Mouse (Mus musculus) brain, embryonic 14.5 days (tissue): ENCODE results near the gene Gm13271. TPM values are rescaled to one million over a fixed set of nuclear protein-coding genes. Genes with fewer than 3 reads are reported as not detected.
"Not testable (repeated sequence)": the region's sequence is repeated elsewhere in the genome, so short reads cannot be mapped to it uniquely, and the experiment has no call there.

Source experiments
- DNase-seq: peaks from one replicate; pipeline ENCODE4 v3.0.0-alpha.2; 2011; ENCODE audit warnings: low read depth
- CTCF ChIP-seq: fragments of 200-500 bp; IDR thresholded peaks from 2 replicates; pipeline ENCODE4 v1.5.1; 2012; ENCODE audit warnings: inconsistent platforms, mild to moderate bottlenecking, moderate library complexity, borderline replicate concordance; ENCODE audit not compliant: insufficient read depth, insufficient read length; ENCODE audit errors: extremely low read depth
- POLR2A ChIP-seq: fragments of 200-500 bp; IDR thresholded peaks from 2 replicates; pipeline ENCODE4 v1.6.1; 2012; ENCODE audit warnings: mild to moderate bottlenecking, inconsistent platforms, borderline replicate concordance; ENCODE audit not compliant: poor library complexity, insufficient read depth, insufficient read length, severe bottlenecking; ENCODE audit errors: extremely low read depth
- polyA plus RNA-seq: library from polyadenylated mRNA; depleted of rRNA; stranded (reverse); fragments of >200 nt; gene quantifications from 2 replicates; pipeline ENCODE4 v1.2.3, GENCODE M21; 2012

Gm13271 gene
- polyA plus RNA-seq, 1 experiment = not detected

DNA sequence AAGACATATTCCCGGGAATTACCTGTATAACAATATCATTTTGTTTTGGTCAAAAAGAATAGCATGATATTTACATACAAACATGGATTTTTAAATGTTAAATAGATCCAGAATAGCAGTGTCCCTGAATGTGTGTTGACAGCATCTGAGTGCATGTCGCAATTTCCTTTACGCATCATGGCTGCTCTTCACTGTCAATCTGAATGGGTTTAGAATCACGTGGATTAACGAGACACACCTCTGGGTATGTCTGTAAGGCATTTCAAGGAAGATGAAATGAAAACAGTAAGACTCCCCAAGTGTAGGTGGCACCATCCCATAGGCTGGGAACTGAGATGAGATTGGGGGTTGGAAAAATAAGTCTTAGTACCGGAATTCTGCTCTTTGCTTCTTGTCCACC is 15.6 kb upstream of the Gm13271 start:
- TF ChIP-seq CTCF = no peak
- TF ChIP-seq POLR2A = no peak
- DNase-seq = no peak

DNA sequence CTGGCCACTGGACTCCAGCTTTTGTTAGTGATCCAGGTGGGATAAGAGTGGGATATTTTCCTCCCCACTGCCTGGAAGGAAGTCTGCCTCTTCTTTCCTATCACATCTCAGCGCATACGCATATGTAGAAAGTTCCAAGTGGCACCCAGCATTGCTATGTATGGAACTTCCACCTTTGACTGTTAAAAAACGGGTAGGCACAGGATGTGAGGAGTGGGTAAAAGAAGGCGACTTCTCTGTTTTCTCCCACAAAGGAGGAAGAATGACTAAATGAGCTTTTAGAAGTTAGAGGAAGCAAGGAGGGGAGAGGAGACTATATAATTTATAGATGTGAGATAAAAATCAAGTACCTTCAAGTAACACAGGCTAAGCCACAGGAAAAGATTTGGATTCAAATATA is 13.2 kb upstream of the Gm13271 start:
- no peak for DNase-seq
- TF ChIP-seq CTCF = no peak
- no peak for TF ChIP-seq POLR2A

DNA sequence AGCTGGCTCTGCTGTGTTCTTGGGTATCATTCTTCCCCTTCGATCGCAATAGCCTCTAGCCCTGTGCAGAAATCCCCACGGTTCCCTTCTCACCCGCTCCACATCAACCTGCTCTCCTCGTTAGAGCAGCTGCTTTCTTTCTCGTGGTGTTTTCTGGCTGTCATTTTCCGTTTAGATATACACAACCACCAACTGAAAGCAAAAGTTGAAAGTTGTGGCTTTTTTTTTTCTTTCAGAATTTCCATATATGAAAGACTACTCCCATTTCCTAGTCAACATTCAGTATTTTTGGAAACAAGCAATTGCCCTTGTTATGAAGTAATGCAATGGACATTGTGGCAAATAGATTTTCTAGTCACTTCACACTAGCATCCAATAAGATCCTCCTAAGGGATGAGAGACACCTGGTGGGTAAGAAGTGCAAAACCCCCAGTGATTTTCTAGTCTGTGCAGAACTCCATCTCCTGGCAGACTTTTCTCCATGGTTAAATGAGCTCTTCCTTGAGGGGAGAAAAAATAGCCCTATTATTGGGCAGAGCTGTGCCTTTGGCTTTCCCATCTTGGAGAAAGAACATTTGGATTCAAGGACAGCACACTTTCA is 11.8 kb upstream of the Gm13271 start:
- DNase-seq = no peak
- TF ChIP-seq CTCF = peak; percentile 7; the same call in 1 of the 2 replicates
- no peak for TF ChIP-seq POLR2A

DNA sequence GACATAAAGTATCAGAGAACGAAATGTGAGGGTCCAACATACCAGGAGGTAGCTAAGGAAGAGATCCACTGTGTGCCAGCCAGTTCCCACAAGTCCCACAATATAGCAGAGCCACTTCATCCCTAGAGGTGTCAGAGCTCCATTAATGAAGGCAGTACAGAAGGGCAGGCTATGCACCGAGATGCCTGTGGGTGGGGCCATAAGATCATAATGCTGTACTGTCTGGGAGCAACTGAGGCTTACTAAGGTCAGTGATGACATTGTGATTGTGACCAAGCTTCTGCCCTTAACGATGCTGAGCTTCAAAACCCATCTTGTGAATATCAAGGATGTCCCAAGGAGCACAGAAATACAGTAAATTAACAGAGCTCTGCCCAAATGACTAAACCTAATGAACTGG is 10.5 kb upstream of the Gm13271 start:
- DNase-seq = no peak
- TF ChIP-seq POLR2A (no peak), CTCF (no peak)

DNA sequence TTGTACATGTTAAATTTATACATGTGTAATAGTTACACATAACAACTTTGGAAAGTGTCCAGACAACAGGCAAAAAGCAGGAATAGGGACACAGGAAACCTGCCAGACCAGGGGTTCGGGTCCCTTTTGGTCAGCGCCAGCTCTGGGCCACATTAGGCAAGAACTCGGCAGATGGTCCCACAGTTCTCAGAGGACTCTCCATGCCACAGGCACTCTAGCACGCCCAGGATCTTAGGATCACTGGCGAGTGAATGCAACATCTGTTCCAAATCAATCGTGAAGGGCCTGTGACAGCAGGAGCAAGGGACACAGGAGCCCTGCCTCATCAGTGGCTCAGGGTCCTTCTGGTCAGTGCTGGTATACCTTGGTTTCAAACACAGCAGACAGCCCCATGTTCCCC is 4.7 kb upstream of the Gm13271 start:
- no peak for DNase-seq
- TF ChIP-seq POLR2A (no peak), CTCF (no peak)

DNA sequence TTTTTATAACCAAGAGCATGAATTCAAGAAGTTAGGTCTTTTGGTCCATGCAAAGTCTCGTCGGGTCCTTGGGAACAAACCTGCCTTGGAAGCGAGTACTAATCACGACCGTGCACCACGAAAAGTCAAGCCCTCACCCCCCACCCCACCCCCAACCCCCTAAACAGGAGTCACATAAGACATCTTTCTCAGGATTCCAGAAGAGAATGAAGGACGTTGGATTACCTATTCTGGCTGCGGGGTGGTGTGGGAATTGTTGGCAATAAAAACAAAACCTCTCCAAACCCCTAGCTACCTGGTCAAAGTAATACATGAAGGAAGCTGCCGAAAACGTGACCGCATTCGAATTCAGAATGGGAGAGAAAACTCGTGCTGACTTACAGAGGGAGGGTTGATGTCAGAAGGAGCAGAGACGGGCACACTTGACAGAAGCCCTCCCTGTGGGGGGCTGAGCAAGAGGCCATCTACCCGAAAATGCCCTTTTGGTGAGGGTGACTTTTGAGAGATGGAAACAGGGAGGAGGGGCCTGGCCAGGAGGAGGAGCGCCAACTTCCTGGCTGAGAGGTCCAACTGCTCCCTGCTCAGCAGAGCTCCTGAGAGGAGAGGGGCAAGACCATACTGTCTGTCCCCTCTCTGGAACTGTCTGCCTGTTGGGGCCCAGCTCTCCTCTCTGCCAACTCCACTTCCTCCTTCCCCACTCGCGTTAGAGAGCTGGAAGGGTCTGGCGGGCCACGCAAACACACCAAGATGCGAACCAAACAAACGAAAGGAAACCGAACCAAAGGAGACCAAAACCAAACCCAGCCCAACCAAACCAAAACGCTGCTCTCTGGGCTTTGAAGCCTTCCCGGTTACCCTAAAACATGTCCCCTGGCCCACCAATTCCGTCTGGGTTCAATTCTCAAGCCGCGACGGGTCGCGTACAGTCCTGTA is 2.2 kb downstream of the Gm13271 start:
- not testable (repeated sequence) for DNase-seq

DNA sequence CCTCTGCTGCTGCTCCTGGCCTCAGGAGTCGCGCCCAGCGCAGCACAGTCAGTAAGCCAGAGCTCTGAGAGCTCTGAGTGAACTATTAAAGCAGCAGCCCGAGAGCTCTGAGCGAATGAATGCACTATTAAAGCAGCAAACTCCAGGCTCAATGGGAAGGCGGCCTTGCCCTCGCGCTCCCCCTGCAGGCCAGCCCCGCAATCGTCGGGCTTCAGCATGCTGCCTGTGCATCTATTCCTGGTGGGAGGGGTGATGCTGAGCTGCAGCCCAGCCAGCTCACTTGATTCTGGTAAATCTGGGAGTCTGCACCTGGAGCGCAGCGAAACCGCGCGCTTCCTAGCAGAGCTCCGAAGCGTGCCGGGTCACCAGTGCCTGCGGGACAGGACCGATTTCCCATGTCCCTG is 3.0 kb downstream of the Gm13271 start:
- peak; percentile 67 for TF ChIP-seq CTCF

DNA sequence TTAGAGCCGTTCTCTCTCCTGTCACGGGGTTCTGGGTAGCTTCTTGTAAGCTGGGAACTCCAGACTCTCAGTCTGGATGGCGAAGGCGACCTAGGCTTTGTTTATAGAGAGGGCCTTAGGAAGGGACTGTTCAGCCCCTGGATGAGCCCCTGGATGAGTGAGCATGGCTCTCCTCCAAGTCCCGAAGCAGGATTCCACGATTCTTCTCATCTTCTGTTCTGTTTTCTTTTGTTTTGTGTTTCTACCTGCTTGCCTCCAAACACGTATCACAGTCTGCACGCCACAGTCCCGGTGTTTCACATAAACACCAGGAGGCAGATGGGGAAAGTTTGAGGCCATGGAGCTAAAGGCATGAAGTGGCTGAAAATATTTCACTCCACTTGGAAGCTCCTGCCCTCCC is 4.1 kb downstream of the Gm13271 start:
- not testable (repeated sequence) for DNase-seq

More for the DNA sequence above, 3.0 kb downstream of the Gm13271 start:
- peak; percentile 95 for DNase-seq

DNA sequence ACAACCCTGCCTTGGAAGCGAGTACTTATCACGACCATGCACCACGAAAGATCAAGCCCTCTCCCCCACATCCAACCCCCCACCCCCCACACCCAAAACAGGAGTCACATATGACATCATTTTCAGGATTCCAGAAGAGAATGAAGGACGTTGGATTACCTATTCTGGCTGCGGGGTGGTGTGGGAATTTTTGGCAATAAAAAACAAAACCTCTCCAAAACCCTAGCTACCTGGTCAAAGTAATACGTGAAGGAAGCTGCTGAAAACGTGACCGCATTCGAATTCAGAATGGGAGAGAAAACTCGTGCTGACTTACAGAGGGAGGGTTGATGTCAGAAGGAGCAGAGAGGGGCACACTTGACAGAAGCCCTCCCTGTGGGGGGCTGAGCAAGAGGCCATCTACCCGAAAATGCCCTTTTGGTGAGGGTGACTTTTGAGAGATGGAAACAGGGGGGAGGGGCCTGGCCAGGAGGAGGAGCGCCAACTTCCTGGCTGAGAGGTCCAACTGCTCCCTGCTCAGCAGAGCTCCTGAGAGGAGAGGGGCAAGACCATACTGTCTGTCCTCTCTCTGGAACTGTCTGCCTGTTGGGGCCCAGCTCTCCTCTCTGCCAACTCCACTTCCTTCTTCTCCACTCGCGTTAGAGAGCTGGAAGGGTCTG is 5.1 kb downstream of the Gm13271 start, which contains the start of gene Gm13283:
Gene Gm13283, plus strand, starts transcription at position 510 of the 659 bp plus-strand sequence.
- DNase-seq = not testable (repeated sequence)

DNA sequence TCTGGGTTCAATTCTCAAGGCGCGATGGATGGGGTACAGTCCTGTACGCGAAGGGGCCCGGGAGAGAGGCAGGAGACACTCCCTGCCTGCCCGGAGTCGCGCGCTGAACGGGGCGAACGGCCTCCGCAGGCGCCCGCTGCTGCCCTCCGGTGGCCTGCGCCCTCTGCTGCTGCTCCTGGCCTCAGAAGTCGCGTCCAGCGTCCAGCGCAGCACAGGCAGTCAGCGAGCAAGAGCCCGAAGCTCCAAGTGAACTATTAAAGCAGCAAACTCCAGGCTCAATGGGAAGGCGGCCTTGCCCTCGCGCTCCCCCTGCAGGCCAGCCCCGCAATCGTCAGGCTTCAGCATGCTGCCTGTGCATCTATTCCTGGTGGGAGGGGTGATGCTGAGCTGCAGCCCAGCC is 5.8 kb downstream of the Gm13271 start:
- peak; percentile 91 for DNase-seq

DNA sequence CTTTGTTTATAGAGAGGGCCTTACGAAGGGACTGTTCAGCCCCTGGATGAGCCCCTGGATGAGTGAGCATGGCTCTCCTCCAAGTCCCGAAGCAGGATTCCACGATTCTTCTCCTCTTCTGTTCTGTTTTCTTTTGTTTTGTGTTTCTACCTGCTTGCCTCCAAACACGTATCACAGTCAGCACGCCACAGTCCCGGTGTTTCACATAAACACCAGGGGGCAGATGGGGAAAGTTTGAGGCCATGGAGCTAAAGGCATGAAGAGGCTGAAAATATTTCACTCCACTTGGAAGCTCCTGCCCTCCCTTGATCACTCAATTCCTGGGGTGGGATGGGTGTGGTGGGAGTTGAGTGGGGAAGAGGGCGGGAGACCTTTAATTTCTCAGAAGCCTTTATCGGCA is 7.1 kb downstream of the Gm13271 start:
- DNase-seq = not testable (repeated sequence)

DNA sequence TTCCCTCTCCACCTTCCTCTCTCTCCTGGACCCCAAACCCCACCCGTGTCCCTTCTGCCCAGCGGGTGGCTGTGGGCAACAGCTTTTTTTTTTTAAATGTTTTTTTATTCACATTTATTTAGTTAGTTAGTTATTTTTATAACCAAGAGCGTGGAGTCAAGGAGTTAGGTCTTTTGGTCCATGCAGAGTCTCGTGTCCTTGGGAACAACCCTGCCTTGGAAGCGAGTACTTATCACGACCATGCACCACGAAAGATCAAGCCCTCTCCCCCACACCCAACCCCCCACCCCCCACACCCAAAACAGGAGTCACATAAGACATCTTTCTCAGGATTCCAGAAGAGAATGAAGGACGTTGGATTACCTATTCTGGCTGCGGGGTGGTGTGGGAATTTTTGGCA is 7.7 kb downstream of the Gm13271 start:
- DNase-seq = not testable (repeated sequence)

DNA sequence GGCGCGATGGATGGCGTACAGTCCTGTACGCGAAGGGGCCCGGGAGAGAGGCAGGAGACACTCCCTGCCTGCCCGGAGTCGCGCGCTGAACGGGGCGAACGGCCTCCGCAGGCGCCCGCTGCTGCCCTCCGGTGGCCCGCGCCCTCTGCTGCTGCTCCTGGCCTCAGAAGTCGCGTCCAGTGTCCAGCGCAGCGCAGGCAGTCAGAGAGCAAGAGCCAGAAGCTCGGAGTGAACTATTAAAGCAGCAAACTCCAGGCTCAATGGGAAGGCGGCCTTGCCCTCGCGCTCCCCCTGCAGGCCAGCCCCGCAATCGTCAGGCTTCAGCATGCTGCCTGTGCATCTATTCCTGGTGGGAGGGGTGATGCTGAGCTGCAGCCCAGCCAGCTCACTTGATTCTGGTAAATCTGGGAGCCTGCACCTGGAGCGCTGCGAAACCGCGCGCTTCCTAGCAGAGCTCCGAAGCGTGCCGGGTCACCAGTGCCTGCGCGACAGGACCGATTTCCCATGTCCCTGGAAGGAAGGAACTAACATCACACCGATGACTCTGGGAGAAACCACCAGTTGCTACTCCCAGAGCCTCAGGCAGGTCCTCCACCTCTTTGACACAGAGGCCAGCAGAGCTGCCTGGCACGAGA is 8.8 kb downstream of the Gm13271 start:
- DNase-seq = peak; percentile 81

DNA sequence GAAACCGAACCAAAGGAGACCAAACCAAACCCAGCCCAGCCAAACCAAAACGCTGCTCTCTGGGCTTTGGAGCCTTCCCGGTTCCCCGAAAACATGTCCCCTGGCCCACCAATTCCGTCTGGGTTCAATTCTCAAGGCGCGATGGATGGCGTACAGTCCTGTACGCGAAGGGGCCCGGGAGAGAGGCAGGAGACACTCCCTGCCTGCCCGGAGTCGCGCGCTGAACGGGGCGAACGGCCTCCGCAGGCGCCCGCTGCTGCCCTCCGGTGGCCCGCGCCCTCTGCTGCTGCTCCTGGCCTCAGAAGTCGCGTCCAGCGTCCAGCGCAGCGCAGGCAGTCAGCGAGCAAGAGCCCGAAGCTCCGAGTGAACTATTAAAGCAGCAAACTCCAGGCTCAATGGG is 18.9 kb downstream of the Gm13271 start, which contains the start of gene Gm13290:
Gene Gm13290, plus strand, starts transcription at position 301 of the 400 bp plus-strand sequence.
- DNase-seq = not testable (repeated sequence)

DNA sequence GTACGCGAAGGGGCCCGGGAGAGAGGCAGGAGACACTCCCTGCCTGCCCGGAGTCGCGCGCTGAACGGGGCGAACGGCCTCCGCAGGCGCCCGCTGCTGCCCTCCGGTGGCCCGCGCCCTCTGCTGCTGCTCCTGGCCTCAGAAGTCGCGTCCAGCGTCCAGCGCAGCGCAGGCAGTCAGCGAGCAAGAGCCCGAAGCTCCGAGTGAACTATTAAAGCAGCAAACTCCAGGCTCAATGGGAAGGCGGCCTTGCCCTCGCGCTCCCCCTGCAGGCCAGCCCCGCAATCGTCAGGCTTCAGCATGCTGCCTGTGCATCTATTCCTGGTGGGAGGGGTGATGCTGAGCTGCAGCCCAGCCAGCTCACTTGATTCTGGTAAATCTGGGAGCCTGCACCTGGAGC is 22.0 kb downstream of the Gm13271 start, which contains the start of gene Gm13289:
Gene Gm13289, plus strand, starts transcription at position 301 of the 400 bp plus-strand sequence.
- not testable (repeated sequence) for DNase-seq

DNA sequence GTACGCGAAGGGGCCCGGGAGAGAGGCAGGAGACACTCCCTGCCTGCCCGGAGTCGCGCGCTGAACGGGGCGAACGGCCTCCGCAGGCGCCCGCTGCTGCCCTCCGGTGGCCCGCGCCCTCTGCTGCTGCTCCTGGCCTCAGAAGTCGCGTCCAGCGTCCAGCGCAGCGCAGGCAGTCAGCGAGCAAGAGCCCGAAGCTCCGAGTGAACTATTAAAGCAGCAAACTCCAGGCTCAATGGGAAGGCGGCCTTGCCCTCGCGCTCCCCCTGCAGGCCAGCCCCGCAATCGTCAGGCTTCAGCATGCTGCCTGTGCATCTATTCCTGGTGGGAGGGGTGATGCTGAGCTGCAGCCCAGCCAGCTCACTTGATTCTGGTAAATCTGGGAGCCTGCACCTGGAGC is 24.9 kb downstream of the Gm13271 start, which contains the start of gene Gm13272:
Gene Gm13272, plus strand, starts transcription at position 301 of the 400 bp plus-strand sequence.
- DNase-seq = not testable (repeated sequence)

DNA sequence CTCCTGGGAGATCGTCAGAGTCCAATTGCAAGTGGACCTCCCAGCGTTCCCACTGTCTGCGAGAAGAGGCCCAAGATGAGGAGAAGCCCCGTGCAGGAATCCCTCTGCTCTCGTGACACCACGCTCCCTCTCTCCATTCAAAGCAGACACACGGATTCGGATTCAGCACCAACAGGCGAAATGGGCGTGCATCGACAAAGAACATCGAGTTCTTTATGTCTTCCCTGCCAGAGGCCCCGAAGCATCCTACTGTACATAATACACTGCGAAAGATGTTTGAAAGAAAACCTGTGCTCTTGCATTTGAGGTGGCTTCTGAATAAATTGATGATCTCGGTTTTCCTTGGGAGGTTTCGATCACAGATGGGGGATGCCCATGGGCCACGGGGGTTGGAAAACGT is 25.7 kb downstream of the Gm13271 start:
- DNase-seq = not testable (repeated sequence)

DNA sequence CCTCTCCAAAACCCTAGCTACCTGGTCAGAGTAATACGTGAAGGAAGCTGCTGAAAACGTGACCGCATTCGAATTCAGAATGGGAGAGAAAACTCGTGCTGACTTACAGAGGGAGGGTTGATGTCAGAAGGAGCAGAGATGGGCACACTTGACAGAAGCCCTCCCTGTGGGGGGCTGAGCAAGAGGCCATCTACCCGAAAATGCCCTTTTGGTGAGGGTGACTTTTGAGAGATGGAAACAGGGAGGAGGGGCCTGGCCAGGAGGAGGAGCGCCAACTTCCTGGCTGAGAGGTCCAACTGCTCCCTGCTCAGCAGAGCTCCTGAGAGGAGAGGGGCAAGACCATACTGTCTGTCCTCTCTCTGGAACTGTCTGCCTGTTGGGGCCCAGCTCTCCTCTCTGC is 27.2 kb downstream of the Gm13271 start, which contains the start of gene Ifnz:
Gene Ifnz, plus strand, starts transcription at position 301 of the 400 bp plus-strand sequence.
- DNase-seq = not testable (repeated sequence)

DNA sequence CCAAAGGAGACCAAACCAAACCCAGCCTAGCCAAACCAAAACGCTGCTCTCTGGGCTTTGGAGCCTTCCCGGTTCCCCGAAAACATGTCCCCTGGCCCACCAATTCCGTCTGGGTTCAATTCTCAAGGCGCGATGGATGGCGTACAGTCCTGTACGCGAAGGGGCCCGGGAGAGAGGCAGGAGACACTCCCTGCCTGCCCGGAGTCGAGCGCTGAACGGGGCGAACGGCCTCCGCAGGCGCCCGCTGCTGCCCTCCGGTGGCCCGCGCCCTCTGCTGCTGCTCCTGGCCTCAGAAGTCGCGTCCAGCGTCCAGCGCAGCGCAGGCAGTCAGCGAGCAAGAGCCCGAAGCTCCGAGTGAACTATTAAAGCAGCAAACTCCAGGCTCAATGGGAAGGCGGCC is 27.7 kb downstream of the Gm13271 start:
- DNase-seq = not testable (repeated sequence)
